Mouse (Mus musculus) small intestine, adult 2 months (tissue): ENCODE results near the gene Kpna7.

Experiments
- CTCF ChIP-seq: fragments of 200-500 bp; IDR thresholded peaks from 2 replicates; pipeline ENCODE4 v1.5.1; 2012; ENCODE audit warnings: low read depth, mild to moderate bottlenecking, control low read depth, inconsistent platforms, low read length, moderate library complexity, mixed read lengths; ENCODE audit not compliant: insufficient replicate concordance, insufficient read length; ENCODE audit errors: extremely low read depth
- POLR2A ChIP-seq: fragments of 200-500 bp; IDR thresholded peaks from 2 replicates; pipeline ENCODE4 v1.6.1; 2012; ENCODE audit warnings: low read depth, mild to moderate bottlenecking, control low read depth, inconsistent platforms, low read length, moderate library complexity

- TF ChIP-seq CTCF (no peak), POLR2A (no peak)
Observed at GRCm38 (mm10) chr5:145118461-145118860, 34.6 kb upstream of the Kpna7 start.
